Mouse (Mus musculus) megakaryocyte-erythroid progenitor cell, adult 5 weeks (primary cell): ENCODE data around the gene Dcun1d1. TPM values are rescaled to one million over a fixed set of nuclear protein-coding genes. Genes with fewer than 3 reads are reported as not detected.

ENCODE experiments used
- polyA plus RNA-seq: library from polyadenylated mRNA; stranded (reverse); fragments of >175 nt; gene quantifications from 2 replicates; pipeline ENCODE4 v1.2.3, GENCODE M21; 2012

Gene Dcun1d1
- 6.9 and 12.5 TPM in 2 replicates for polyA plus RNA-seq

DNA sequence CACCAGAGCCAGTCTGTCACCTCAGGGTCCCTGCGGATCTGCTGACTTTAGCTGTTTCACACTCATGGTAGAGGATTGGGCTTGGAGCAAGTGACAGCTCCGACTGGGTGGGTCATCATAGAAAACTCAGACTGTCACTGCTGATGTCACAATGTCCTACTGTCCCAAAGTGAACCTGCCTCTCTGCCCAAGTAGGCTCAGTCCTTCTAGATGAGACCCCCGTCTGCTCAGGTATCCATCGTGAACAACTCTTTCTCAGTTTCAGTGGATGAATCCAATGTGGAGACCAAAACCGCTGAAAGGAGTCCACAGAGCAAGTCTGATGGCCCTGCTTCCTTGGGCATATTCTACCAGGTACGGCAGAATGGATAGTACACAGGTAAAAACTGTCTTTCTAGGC is at the start of gene Dcun1d1:
Gene Dcun1d1 (minus strand): TSS at position 101 of the 400 bp plus-strand sequence.

Other genes starting within 250 kb of the Dcun1d1 start
- 57.7 and 58.5 TPM in 2 replicates for gene Atp11b, start 183.3 kb downstream of the Dcun1d1 start, polyA plus RNA-seq
- 2.5 and 2.8 TPM in 2 replicates for gene Mccc1, start 63.2 kb upstream of the Dcun1d1 start, polyA plus RNA-seq
- gene Ccdc144b, start 116.1 kb upstream of the Dcun1d1 start, polyA plus RNA-seq = 0.01 TPM in 1 of 2 replicates, not detected in the other
- 11.9 and 15.0 TPM in 2 replicates for gene Acad9, start 128.5 kb upstream of the Dcun1d1 start, polyA plus RNA-seq
- gene D3Ertd254e, start 213.6 kb upstream of the Dcun1d1 start, polyA plus RNA-seq = 0.19 and 0.54 TPM in 2 replicates